ENCODE assay signal across 8 mouse cellular contexts in genomic region chr13:107469491-107470276, GRCm38 (mm10).
A peak's percentile ranks its signal among the peaks of the same experiment; 100 is the strongest.
DNase-seq lines count a peak whose midpoint lies in the region; ATAC-seq and TF ChIP-seq lines count a peak whose summit lies in the region.

No protein-coding gene starts in this region.

- no peaks in the 10 kb centered on the region for H3K36me3 ChIP-seq in lung, postnatal 0 days (ENCODE audit: insufficient read depth, low read length)
- H3K36me3 ChIP-seq in stomach, embryonic 14.5 days (ENCODE audit: control insufficient read depth, insufficient read depth, low read length): no peaks in the 10 kb centered on the region

- intact Hi-C loops in gastrocnemius, adult 2 months (cut with DNase I): no loop called here

- peak; percentile 54; the same call in 1 of the 2 replicates for TF ChIP-seq EP300 in lung, postnatal 0 days (IDR thresholded peaks at IDR 0.05)

- H3K27me3 ChIP-seq in lung, postnatal 0 days (replicated peaks; ENCODE audit: insufficient read depth, low read length): no peaks in the 10 kb centered on the region
- H3K27me3 ChIP-seq in stomach, embryonic 14.5 days (ENCODE audit: control insufficient read depth, insufficient read depth, low read length): no peaks in the 10 kb centered on the region

- peak overlapping the region; percentile 55 for H3K4me2 ChIP-seq in lung, postnatal 0 days (replicated peaks; ENCODE audit: low read depth, low read length)
- peak overlapping the region; percentile 56 for H3K4me2 ChIP-seq in stomach, embryonic 14.5 days (replicated peaks; ENCODE audit: low read depth, low read length)

- no peak for TF ChIP-seq CTCF in gastrocnemius, adult 2 months (IDR thresholded peaks at IDR 0.05)
- no peak for TF ChIP-seq CTCF in lung, postnatal 0 days (IDR thresholded peaks at IDR 0.05)

- H3K9ac ChIP-seq in lung, postnatal 0 days (replicated peaks; ENCODE audit: low read depth): peak overlapping the region; percentile 23; the same call in 1 of the 2 replicates
- H3K9ac ChIP-seq in stomach, embryonic 14.5 days (replicated peaks; ENCODE audit: low read depth, low read length): no peak overlapping the region; the same call in 1 of the 2 replicates

- peak overlapping the region; percentile 35 for H3K4me3 ChIP-seq in gastrocnemius, adult 2 months
- H3K4me3 ChIP-seq in lung, postnatal 0 days (ENCODE audit: low read depth, low read length): peak overlapping the region; percentile 25
- H3K4me3 ChIP-seq in stomach, embryonic 14.5 days (ENCODE audit: low read depth, low read length): peak overlapping the region; percentile 25; the same call in 1 of the 2 replicates

- peak; percentile 94 for ATAC-seq in lung, postnatal 0 days
- peak; percentile 91 for ATAC-seq in stomach, embryonic 14.5 days (ENCODE audit: insufficient number of reproducible peaks, insufficient read depth, low FRiP score, low read depth)

- H3K9me3 ChIP-seq in lung, postnatal 0 days (ENCODE audit: low read length): no peaks in the 10 kb centered on the region
- no peaks in the 10 kb centered on the region for H3K9me3 ChIP-seq in stomach, embryonic 14.5 days (ENCODE audit: control insufficient read depth, low read depth, low read length)

- H3K27ac ChIP-seq in gastrocnemius, adult 2 months: no peak overlapping the region
- peak overlapping the region; percentile 59; the same call in 1 of the 2 replicates for H3K27ac ChIP-seq in lung, postnatal 0 days (ENCODE audit: low read length)
- no peak overlapping the region for H3K27ac ChIP-seq in stomach, embryonic 14.5 days (ENCODE audit: low read length)

- WGBS in lung, postnatal 0 days: 2% methylated on average over 13 of the region's 13 CpGs
- WGBS in stomach, embryonic 14.5 days: under 1% methylated on average over 13 of the region's 13 CpGs

- DNase-seq in gastrocnemius, adult 2 months: peak; percentile 48
- no peak for DNase-seq in gastrocnemius, postnatal 4 days (ENCODE audit: low spot score in 2 of 2)
- DNase-seq in cerebellum, postnatal 36 days: peak; percentile 68 to 72
- DNase-seq in heart, adult 9 months (ENCODE audit: low spot score in 2 of 2): peak; percentile 9 to 33
- DNase-seq in kidney, adult 8-10 months: peak; percentile 80 to 89
- DNase-seq in lung, postnatal 0 days (ENCODE audit: low spot score): peak; percentile 86
- DNase-seq in layer of hippocampus, postnatal 25 days (ENCODE audit: extremely low spot score in 1 of 2, low spot score in 1 of 2): no peak

- peaks cover 12% of the 10 kb centered on the region; the same call in 1 of the 2 replicates for H3K4me1 ChIP-seq in lung, postnatal 0 days (ENCODE audit: insufficient read depth, low read depth, low read length)
- peaks cover 12% of the 10 kb centered on the region; the same call in 1 of the 2 replicates for H3K4me1 ChIP-seq in stomach, embryonic 14.5 days (ENCODE audit: control insufficient read depth, insufficient read depth, low read length)

Comparison
In these comparisons a context has a peak if more than half of its experiments do, and no peak if none do; other contexts are left out.
1. DNase-seq: peak in gastrocnemius, adult 2 months (single experiment), cerebellum, postnatal 36 days (2 of 2), heart, adult 9 months (2 of 2), kidney, adult 8-10 months (2 of 2) and lung, postnatal 0 days (single experiment); none in gastrocnemius, postnatal 4 days (0 of 2) and layer of hippocampus, postnatal 25 days (0 of 2).
2. Peak in every context shown above with its lines, with median percentiles within 50 percentile points of each other: H3K4me3 ChIP-seq.